Mouse (Mus musculus) megakaryocyte progenitor cell, adult 5-6 weeks (primary cell): ENCODE measurements at regions not wholly inside any gene's neighbourhood (a gene's known extent, or its start where the extent isn't known, plus 50 kb on each side); places are given as distances from the start of the nearest gene placed in this dataset.

ENCODE experiments used
- ATAC-seq: replicated peaks from 2 replicates; pipeline ENCODE4 v1.8.0; 2016; ENCODE audit warnings: mild to moderate bottlenecking, moderate TSS enrichment, inconsistent platforms; ENCODE audit not compliant: poor library complexity

GRCm38 (mm10) chr11:54195954-54196353 is 53.5 kb downstream of the Csf2 start:
- ATAC-seq: no peak

GRCm38 (mm10) chr11:54194733-54195132 is 54.7 kb downstream of the Csf2 start:
- ATAC-seq: no peak

DNA sequence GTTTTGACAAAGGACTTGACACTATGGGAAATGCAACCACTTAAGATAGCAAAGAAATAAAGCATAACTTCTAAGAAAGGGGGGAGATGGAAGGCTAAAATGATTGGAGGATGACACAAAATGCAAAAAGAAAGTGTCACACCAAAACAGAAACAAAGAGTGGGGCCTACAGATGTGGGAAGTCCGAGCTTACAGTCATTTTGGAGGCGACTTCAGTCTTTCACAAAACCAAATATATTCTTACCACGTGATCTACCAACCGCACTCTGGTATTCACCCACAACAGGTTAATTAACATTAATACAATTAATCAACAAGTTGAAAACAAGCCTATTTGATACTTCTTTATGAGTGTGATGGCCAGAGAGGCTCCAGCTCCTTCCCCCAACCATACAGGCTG is 57.2 kb downstream of the Csf2 start:
- ATAC-seq: no peak

- no peak for ATAC-seq
Observed at GRCm38 (mm10) chr11:54187826-54188225, 61.6 kb downstream of the Csf2 start.

DNA sequence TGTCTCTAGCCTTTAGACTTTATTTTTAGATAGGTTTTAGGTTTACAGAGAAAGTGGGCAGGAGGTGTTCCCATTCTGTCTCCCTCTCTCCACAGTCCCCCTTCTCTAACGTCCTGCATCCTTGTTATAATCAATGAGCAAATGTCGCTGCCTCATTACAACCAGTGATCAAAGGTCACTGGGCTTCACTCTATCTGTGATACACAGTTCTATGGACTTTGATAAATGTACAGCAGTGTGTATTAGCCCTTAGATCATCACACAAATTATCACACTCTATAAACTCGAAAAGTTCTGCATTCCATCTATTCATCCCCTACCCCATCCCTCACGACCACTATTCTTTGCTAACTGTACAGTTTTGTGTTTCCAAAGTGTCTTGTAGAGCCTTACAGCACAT is 62.1 kb downstream of the Csf2 start:
- no peak for ATAC-seq

DNA sequence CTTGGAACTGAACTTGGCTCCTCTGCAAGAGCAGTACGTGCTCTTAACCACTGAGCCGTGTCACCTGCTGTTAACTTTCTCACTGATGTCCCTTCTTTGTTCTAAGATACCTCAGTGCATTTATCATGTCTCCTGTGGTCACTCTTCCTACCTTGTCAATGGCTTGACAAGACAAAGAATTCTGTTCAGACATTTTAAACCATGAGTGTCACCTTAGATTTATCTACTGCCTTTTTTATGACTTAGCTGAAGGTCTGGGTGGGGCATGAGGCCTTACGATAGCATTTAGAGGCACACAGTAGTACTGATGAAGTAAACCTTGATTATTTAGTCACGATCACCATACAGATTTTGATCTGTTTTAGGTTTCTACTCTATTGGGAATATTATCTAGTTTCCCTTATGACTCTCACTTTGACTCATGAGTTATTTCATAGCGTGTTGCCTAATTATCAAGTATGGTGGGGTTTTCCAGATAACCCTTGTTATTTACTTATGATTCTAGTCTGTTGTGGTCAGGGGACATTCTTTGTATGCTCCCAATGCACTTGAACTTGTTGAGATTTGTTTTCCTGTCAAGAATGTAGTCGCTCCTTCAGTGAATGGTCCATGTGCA is 63.6 kb downstream of the Csf2 start:
- ATAC-seq: no peak

- ATAC-seq: peak; percentile 83
Observed at GRCm38 (mm10) chr11:54181696-54182323, 67.7 kb downstream of the Csf2 start.
